Mouse (Mus musculus) kidney, postnatal 0 days (tissue): Measurements from ENCODE around the gene Fads6. TPM values are rescaled to one million over a fixed set of nuclear protein-coding genes. Genes with fewer than 3 reads are reported as not detected.
A peak's percentile ranks its signal among the peaks of the same experiment; 100 is the strongest.

Experiments
- ATAC-seq: fragments of 200-750 bp; cut with Nextera tagmentation; replicated peaks from 2 replicates; pipeline ENCODE4 v1.8.0; 2017; ENCODE audit warnings: low read depth, moderate number of reproducible peaks, moderate TSS enrichment, moderate library complexity; ENCODE audit not compliant: low FRiP score
- DNase-seq: peaks from one replicate; pipeline ENCODE4 v3.0.0-alpha.2; 2016; ENCODE audit warnings: low spot score
- H3K27ac ChIP-seq: fragments of 300-500 bp; sonication (generic); 2 replicates; pipeline ENCODE4 v1.5.1; 2014; ENCODE audit warnings: mild to moderate bottlenecking
- H3K27me3 ChIP-seq: fragments of 300-500 bp; sonication (generic); 2 replicates; pipeline ENCODE4 v1.6.1; 2014; ENCODE audit warnings: low read length, mixed read lengths; ENCODE audit not compliant: insufficient read depth
- H3K36me3 ChIP-seq: fragments of 300-500 bp; sonication (generic); 2 replicates; pipeline ENCODE4 v1.6.1; 2014; ENCODE audit warnings: low read length, mixed read lengths; ENCODE audit not compliant: insufficient read depth
- H3K4me1 ChIP-seq: fragments of 300-500 bp; sonication (generic); replicated peaks from 2 replicates; pipeline ENCODE4 v1.6.1; 2014; ENCODE audit warnings: antibody characterized with exemption, low read length, mixed read lengths; ENCODE audit not compliant: insufficient read depth
- H3K4me2 ChIP-seq: fragments of 300-500 bp; sonication (generic); 2 replicates; pipeline ENCODE4 v1.6.1; 2014; ENCODE audit warnings: mild to moderate bottlenecking, low read length, moderate library complexity, mixed read lengths
- H3K4me3 ChIP-seq: fragments of 300-500 bp; sonication (generic); replicated peaks from 2 replicates; pipeline ENCODE4 v1.5.1; 2014; ENCODE audit warnings: low read depth, low read length
- H3K9ac ChIP-seq: fragments of 300-500 bp; sonication (generic); 2 replicates; pipeline ENCODE4 v1.6.1; 2014; ENCODE audit warnings: low read depth, low read length
- H3K9me3 ChIP-seq: fragments of 300-500 bp; sonication (generic); replicated peaks from 2 replicates; pipeline ENCODE4 v1.6.1; 2016; ENCODE audit warnings: low read length, inconsistent platforms, mixed read lengths
- CTCF ChIP-seq: IDR thresholded peaks from 2 replicates; pipeline ENCODE4 v1.5.1; 2016; ENCODE audit warnings: antibody characterized with exemption, low read depth, mild to moderate bottlenecking, moderate library complexity
- WGBS: fragments of 180-500 bp; shearing (Covaris S2); extraction: QIAGEN DNeasy Blood & Tissue Kit; methylation state at CpG from one replicate; pipeline ENCODE4 v1.1.7; 2014; 5-methylcytosine and 5-hydroxymethylcytosine counted together
- microRNA-seq: library from miRNA; unstranded; fragments of <30 nt; microRNA quantifications from one replicate; pipeline ENCODE4, GENCODE M21; 2016
- polyA plus RNA-seq: library from polyadenylated mRNA; unstranded; fragments of >200 nt; fragmentation: Nextera tagmentation; extraction: Ambion mirVana; gene quantifications from 2 replicates; pipeline ENCODE4 v1.2.1, GENCODE M21; 2015

Fads6 gene
- polyA plus RNA-seq, 1 experiment from 2014 or later = 1.1 TPM

GRCm38 (mm10) chr11:115234320-115235044 lies 63.0 kb downstream of the Fads6 start:
- DNase-seq (peak; percentile 19), ATAC-seq (no peak)
- no peak overlapping the region for H3K9ac ChIP-seq
- H3K27ac ChIP-seq = no peak overlapping the region
- H3K27me3 ChIP-seq = 0 out of 2 replicates have a peak, but pooled peaks cover 3% of the 10 kb centered on the region
- H3K4me3 ChIP-seq = no peak overlapping the region
- 58% methylated on average over 15 of the region's 15 CpGs for WGBS
- no peaks in the 10 kb centered on the region for H3K4me1 ChIP-seq
- H3K36me3 ChIP-seq = no peaks in the 10 kb centered on the region
- no peak overlapping the region for H3K4me2 ChIP-seq
- H3K9me3 ChIP-seq = no peaks in the 10 kb centered on the region
- TF ChIP-seq CTCF = no peak

DNA sequence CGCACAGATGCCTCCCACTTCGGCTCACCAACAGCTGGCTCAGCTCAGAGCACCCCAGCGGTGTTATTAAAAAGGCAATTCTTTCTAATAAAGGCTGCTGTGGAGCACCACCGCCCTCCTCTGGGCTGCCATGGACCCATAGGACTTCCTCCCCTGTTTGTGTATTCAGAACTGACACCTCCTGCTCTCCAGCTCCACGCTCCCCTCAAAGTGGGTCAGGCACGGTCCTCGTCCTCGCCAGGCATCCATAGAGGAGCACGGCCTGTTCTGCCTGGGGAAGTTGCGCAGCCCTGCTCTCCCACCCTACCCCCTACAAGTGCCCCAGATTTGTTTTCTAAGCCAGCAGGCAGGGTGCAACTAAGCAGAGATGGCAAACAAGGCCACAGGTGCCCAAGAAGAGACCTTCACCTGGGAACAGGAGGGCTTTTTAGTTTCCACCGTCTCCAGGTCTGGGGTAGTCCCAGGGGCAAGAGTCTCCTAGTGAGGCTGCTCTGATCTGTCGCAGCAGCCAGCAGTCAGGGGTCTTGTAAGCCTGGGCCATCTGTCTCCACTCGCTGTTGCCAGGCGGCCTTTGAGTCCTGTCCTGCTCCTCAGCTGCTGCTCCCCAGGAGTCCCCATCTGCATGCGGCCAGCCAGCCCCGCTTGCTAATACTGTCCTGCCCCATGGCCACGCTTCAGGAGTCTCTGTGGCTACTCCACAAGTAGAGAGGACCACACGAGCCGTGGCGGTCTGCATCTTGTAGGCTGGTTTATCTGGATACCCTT lies 63.8 kb downstream of the Fads6 start:
- H3K4me1 ChIP-seq = no peaks in the 10 kb centered on the region
- WGBS = 69% methylated on average over 20 of the region's 20 CpGs
- H3K4me3 ChIP-seq = no peak overlapping the region
- no peak overlapping the region for H3K27ac ChIP-seq
- no peaks in the 10 kb centered on the region for H3K36me3 ChIP-seq
- H3K4me2 ChIP-seq = no peak overlapping the region
- H3K9me3 ChIP-seq = no peaks in the 10 kb centered on the region
- no peak overlapping the region for H3K9ac ChIP-seq
- DNase-seq (no peak), ATAC-seq (no peak)
- 0 out of 2 replicates have a peak, but pooled peaks cover 3% of the 10 kb centered on the region for H3K27me3 ChIP-seq
- TF ChIP-seq CTCF = peak; percentile 46; the same call in 1 of the 2 replicates

GRCm38 (mm10) chr11:115232889-115233288 lies 64.6 kb downstream of the Fads6 start:
- Histone ChIP-seq H3K4me3 (no peak overlapping the region), H3K27ac (no peak overlapping the region), H3K36me3 (no peaks in the 10 kb centered on the region), H3K9me3 (no peaks in the 10 kb centered on the region), H3K4me2 (no peak overlapping the region), H3K27me3 (0 out of 2 replicates have a peak, but pooled peaks cover 3% of the 10 kb centered on the region), H3K9ac (no peak overlapping the region), H3K4me1 (no peaks in the 10 kb centered on the region)
- 88% methylated on average over 5 of the region's 5 CpGs for WGBS
- ATAC-seq = no peak
- DNase-seq = no peak
- TF ChIP-seq CTCF = no peak

GRCm38 (mm10) chr11:115231924-115232323 lies 65.5 kb downstream of the Fads6 start:
- Histone ChIP-seq H3K4me2 (no peak overlapping the region), H3K36me3 (no peaks in the 10 kb centered on the region), H3K27ac (peak overlapping the region; percentile 71), H3K27me3 (0 out of 2 replicates have a peak, but pooled peaks cover 3% of the 10 kb centered on the region), H3K4me1 (no peaks in the 10 kb centered on the region), H3K9me3 (no peaks in the 10 kb centered on the region), H3K4me3 (no peak overlapping the region), H3K9ac (no peak overlapping the region)
- TF ChIP-seq CTCF = no peak
- DNase-seq = no peak
- 60% methylated on average over 9 of the region's 9 CpGs for WGBS
- no peak for ATAC-seq

DNA sequence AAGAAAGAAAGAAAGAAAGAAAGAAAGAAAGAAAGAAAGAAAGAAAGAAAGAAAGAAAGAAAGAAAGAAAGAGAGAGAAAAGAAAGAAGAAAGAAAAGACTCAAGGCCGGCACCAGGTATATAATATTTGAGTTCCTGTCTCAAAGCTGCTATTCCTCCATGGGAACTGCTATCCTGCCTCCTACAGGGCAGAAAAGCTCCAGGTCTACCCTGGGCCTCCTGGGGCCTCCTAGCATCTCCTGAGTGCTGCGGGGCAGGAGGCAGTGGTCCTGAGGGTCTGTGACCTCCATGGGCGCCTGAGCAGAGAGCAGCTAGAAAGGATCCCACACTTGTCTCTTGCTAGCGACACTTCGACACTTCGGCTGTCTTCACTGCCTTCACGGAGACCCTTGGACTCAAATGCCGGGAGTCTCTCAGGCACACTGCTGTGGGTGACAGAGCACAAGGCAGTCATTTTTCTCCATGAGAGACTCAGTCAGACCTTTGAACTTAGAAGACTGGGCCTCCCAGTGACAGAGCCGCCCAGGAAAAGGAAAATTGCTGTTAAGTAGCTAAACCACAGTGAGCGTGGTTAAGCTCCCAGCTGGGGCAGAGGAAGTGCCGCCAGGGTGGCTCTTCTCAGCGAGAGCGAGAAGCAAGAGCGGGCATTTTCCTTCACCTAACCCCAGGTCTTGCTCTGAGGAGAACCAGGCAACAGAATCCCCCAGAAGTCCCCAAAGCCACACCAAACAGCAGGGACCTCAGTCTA lies 66.1 kb downstream of the Fads6 start:
- 48% methylated on average over 14 of the region's 14 CpGs for WGBS
- DNase-seq = peak; percentile 50
- H3K9me3 ChIP-seq = no peaks in the 10 kb centered on the region
- no peak overlapping the region for H3K9ac ChIP-seq
- no peaks in the 10 kb centered on the region for H3K4me1 ChIP-seq
- H3K27ac ChIP-seq = peak overlapping the region; percentile 71
- TF ChIP-seq CTCF = no peak
- no peak overlapping the region for H3K4me2 ChIP-seq
- peak; percentile 38; the same call in 1 of the 2 replicates for ATAC-seq
- H3K27me3 ChIP-seq = 0 out of 2 replicates have a peak, but pooled peaks cover 3% of the 10 kb centered on the region
- no peaks in the 10 kb centered on the region for H3K36me3 ChIP-seq
- H3K4me3 ChIP-seq = no peak overlapping the region

Small RNAs within 50 kb of the gene (microRNA-seq; reads per million reads assigned to microRNA genes)
- gene Gm25837 = not detected

Other genes starting within 250 kb of the Fads6 start
- not detected in 2 replicates for gene Cd300ld3, start 249.3 kb downstream of the Fads6 start, polyA plus RNA-seq
- not detected in 2 replicates for gene Cd300e, start 235.5 kb downstream of the Fads6 start, polyA plus RNA-seq
- gene Rab37, start 206.2 kb downstream of the Fads6 start, polyA plus RNA-seq = 1.8 and 2.2 TPM in 2 replicates
- gene Cd300lf, start 163.7 kb downstream of the Fads6 start, polyA plus RNA-seq = 0.33 TPM in 2 replicates
- gene Slc9a3r1, start 134.3 kb downstream of the Fads6 start, polyA plus RNA-seq = 163 and 172 TPM in 2 replicates
- gene Tmem104, start 110.2 kb downstream of the Fads6 start, polyA plus RNA-seq = 12.0 and 12.6 TPM in 2 replicates
- 26.8 TPM in 2 replicates for gene Nat9, start 109.8 kb downstream of the Fads6 start, polyA plus RNA-seq
- not detected in 2 replicates for gene Grin2c, start 30.4 kb downstream of the Fads6 start, polyA plus RNA-seq
- gene Fdxr, start 20.6 kb downstream of the Fads6 start, polyA plus RNA-seq = 10.0 and 12.2 TPM in 2 replicates
- not detected in 2 replicates for gene Otop2, start 9.5 kb upstream of the Fads6 start, polyA plus RNA-seq
- gene Ush1g, start 24.4 kb upstream of the Fads6 start, polyA plus RNA-seq = 0.05 TPM in 1 of 2 replicates, not detected in the other
- gene Otop3, start 37.1 kb upstream of the Fads6 start, polyA plus RNA-seq = not detected in 2 replicates
- gene Hid1, start 70.1 kb upstream of the Fads6 start, polyA plus RNA-seq = 4.5 and 5.4 TPM in 2 replicates
- gene Cdr2l, start 84.3 kb upstream of the Fads6 start, polyA plus RNA-seq = 7.6 and 7.8 TPM in 2 replicates
- 225 and 232 TPM in 2 replicates for gene Mrpl58, start 106.1 kb upstream of the Fads6 start, polyA plus RNA-seq
- gene Atp5h, start 122.3 kb upstream of the Fads6 start, polyA plus RNA-seq = 1,541 and 1,578 TPM in 2 replicates
- gene Kctd2, start 122.5 kb upstream of the Fads6 start, polyA plus RNA-seq = 19.8 and 22.2 TPM in 2 replicates
- 0.13 and 0.49 TPM in 2 replicates for gene Trim80, start 142.9 kb upstream of the Fads6 start, polyA plus RNA-seq
- gene Slc16a5, start 164.8 kb upstream of the Fads6 start, polyA plus RNA-seq = 47.7 and 51.1 TPM in 2 replicates
- gene Armc7, start 178.0 kb upstream of the Fads6 start, polyA plus RNA-seq = 6.9 and 8.3 TPM in 2 replicates
- gene Nt5c, start 194.2 kb upstream of the Fads6 start, polyA plus RNA-seq = 90.6 and 94.3 TPM in 2 replicates
- 251 and 271 TPM in 2 replicates for gene Jpt1, start 216.7 kb upstream of the Fads6 start, polyA plus RNA-seq
- 1,008 and 1,013 TPM in 2 replicates for gene Sumo2, start 238.6 kb upstream of the Fads6 start, polyA plus RNA-seq